21 mouse cellular contexts compared by ENCODE assay signal in the genomic region with DNA sequence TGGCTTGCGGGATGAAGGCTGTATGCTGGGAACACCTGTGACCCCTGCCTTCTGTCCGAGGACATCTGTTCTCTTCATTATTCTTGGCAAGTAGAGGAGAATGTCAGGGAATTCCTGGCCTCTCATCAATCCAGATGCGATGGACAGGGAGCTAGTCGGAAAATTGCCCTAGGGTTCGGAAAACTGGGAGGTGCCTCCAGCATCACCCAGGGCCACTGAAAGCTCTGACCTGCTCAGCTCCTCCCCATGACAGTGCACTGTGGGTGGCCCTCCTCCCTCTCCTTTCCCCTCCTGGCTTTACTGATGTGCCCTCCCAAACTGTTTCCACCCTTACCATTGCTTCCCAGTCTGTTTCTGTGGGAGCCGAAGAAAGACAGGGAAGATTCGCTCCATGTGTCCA. TPM values are rescaled to one million over a fixed set of nuclear protein-coding genes. Genes with fewer than 3 reads are reported as not detected.
DNase-seq lines count a peak whose midpoint lies in the region.
"Had no signal": no experiment of that assay in that cellular context is flagged by ENCODE, and none has a peak within 500 bp of the region (broad histone marks: within the 10 kb centered on the region; RNA-seq: fewer than 3 reads in every experiment).

No protein-coding gene starts in this region.

- peak overlapping the region; percentile 30; the same call in 1 of the 2 replicates for H3K27ac ChIP-seq in embryonic facial prominence, embryonic 10.5 days (replicated peaks)
- H3K27ac ChIP-seq in limb, embryonic 10.5 days = no peak overlapping the region
- H3K27ac ChIP-seq: forebrain, embryonic 15.5 days; hindbrain, embryonic 13.5 days; limb, embryonic 15.5 days; midbrain, embryonic 15.5 days had no signal

- no peak overlapping the region for H3K4me3 ChIP-seq in embryonic facial prominence, embryonic 10.5 days
- no peak overlapping the region for H3K4me3 ChIP-seq in limb, embryonic 10.5 days
- H3K4me3 ChIP-seq: forebrain, embryonic 15.5 days; hindbrain, embryonic 13.5 days; limb, embryonic 15.5 days; megakaryocyte, embryonic 14.5 days; midbrain, embryonic 15.5 days; myocyte had no signal

- no peaks in the 10 kb centered on the region for H3K9me3 ChIP-seq in embryonic facial prominence, embryonic 10.5 days
- H3K9me3 ChIP-seq in limb, embryonic 10.5 days (replicated peaks) = no peaks in the 10 kb centered on the region
- H3K9me3 ChIP-seq: forebrain, embryonic 15.5 days; hindbrain, embryonic 13.5 days; limb, embryonic 15.5 days; megakaryocyte, embryonic 14.5 days; midbrain, embryonic 15.5 days had no signal

- H3K4me1 ChIP-seq in embryonic facial prominence, embryonic 10.5 days = peaks cover 52% of the 10 kb centered on the region
- peaks cover 35% of the 10 kb centered on the region for H3K4me1 ChIP-seq in limb, embryonic 10.5 days
- H3K4me1 ChIP-seq: forebrain, embryonic 15.5 days; midbrain, embryonic 15.5 days had no signal

- 66% methylated on average over 7 of the region's 7 CpGs for WGBS in embryonic facial prominence, embryonic 10.5 days
- 37% methylated on average over 7 of the region's 7 CpGs for WGBS in limb, embryonic 10.5 days

- H3K27me3 ChIP-seq in embryonic facial prominence, embryonic 10.5 days (replicated peaks; ENCODE audit: low read depth, poor library complexity, severe bottlenecking) = no peaks in the 10 kb centered on the region
- H3K27me3 ChIP-seq in limb, embryonic 10.5 days (ENCODE audit: low read depth, poor library complexity, severe bottlenecking) = no peaks in the 10 kb centered on the region
- H3K27me3 ChIP-seq: forebrain, embryonic 15.5 days; hindbrain, embryonic 13.5 days; limb, embryonic 15.5 days; megakaryocyte, embryonic 14.5 days; midbrain, embryonic 15.5 days had no signal

- peak; percentile 38 to 45 for DNase-seq in cerebellum, postnatal 10 days
- DNase-seq in cerebellum, adult 11-12 months = no peak
- DNase-seq in lung, postnatal 10 days = peak; percentile 6
- DNase-seq in lung, postnatal 36 days = no peak
- DNase-seq in embryonic facial prominence, embryonic 10.5 days (ENCODE audit: low spot score) = peak; percentile 45
- no peak for DNase-seq in urinary bladder, postnatal 14 days (ENCODE audit: low spot score)
- DNase-seq in right cerebral cortex, adult 18-20 months = no peak
- DNase-seq in limb, embryonic 10.5 days (ENCODE audit: low spot score) = no peak
- DNase-seq: adrenal gland, adult 2 months; cerebellum, adult 9-10 months; heart, postnatal 10 days; kidney, postnatal 36 days; lung, postnatal 14 days; retina, postnatal 1 day; thymus, postnatal 14 days had no signal

- H3K36me3 ChIP-seq in embryonic facial prominence, embryonic 10.5 days (replicated peaks) = no peaks in the 10 kb centered on the region
- H3K36me3 ChIP-seq in limb, embryonic 10.5 days = no peaks in the 10 kb centered on the region
- H3K36me3 ChIP-seq: forebrain, embryonic 15.5 days; hindbrain, embryonic 13.5 days; limb, embryonic 15.5 days; midbrain, embryonic 15.5 days had no signal

RNA-seq across cellular contexts. Expression of a gene that starts 29.5 kb away (rescaled TPM):
- polyA plus RNA-seq in embryonic facial prominence, embryonic 10.5 days (2016; fragmentation: Nextera tagmentation; extraction: Ambion mirVana) = 6.9 and 15.4 TPM in 2 replicates
- 11.1 and 15.6 TPM in 2 replicates for polyA plus RNA-seq in limb, embryonic 10.5 days (2016; fragmentation: Nextera tagmentation; extraction: Ambion mirVana)

Comparison
In these comparisons a context has a peak if more than half of its experiments do, and no peak if none do; other contexts are left out.
1. DNase-seq: peak in cerebellum, postnatal 10 days (2 of 2), lung, postnatal 10 days (single experiment) and embryonic facial prominence, embryonic 10.5 days (single experiment); none in cerebellum, adult 11-12 months (single experiment), lung, postnatal 36 days (single experiment), urinary bladder, postnatal 14 days (single experiment), right cerebral cortex, adult 18-20 months (single experiment) and limb, embryonic 10.5 days (single experiment).